Mouse (Mus musculus): ENCODE data around the gene Nr1h3. TPM values are rescaled to one million over a fixed set of nuclear protein-coding genes. Genes with fewer than 3 reads are reported as not detected.

The Nr1h3 gene
- total and polyA plus RNA-seq, 3 experiments = 22.1 to 56.8 (median 44.2) TPM

DNA sequence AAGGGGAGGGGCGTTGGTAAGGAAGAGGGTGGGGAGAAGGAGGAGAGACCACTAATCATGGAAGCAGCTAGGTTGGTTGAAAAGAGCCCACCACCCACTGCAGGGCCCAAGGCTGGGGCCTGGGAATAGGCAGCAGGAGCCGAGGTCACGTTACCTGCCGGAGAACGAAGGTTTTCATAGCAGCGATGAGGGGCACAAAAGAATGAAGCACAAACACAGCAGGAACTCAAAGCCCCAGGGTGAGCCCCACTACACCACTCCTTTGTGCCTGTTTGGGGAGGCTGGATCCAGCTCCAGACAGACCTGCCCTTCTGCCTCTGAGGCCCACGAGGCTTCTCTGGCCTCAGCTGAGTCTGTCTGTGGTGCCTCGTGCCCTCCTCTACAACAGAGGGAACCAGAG is 62.9 kb downstream of the Nr1h3 start:
- no peak for DNase-seq

DNA sequence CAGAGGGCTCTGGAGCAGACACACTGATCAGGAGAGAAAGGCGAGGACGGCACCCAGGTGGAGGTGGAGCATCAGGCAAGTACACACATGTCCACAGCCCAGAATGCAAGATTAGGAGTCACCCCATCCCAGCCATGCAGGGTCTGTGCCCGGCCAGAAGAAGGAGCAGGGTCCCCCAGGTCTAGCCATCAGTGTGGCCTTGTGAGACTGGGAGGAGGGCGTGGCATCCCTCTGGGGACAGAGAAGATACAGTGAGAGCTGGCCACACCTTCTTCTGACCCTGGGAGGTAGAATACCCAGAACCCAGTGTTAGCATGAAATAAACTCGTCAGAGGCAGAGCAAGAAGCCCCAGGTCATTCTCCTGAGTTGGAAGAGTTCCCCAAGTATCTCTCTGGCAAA is 63.3 kb downstream of the Nr1h3 start:
- DNase-seq = no peak

DNA sequence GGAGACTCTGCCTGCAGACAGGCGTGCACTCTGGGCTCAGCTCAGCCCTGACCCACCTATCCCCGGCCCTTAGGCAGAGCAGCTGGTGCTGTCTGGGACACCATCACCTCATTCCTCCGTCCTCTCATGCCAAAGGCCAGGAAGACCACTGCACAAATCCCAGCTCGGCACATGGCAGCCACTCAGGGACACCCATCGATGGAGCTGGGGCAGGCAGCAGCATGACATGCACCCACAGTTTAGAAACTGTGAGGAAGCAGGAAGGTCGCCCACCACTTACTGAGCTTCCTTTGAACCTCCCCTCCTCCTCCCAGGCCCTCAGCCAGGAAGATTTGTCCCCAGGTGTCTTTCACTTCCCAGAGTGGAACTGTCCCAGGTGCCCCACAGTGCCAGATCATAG is 65.2 kb downstream of the Nr1h3 start:
- no peak for DNase-seq

DNA sequence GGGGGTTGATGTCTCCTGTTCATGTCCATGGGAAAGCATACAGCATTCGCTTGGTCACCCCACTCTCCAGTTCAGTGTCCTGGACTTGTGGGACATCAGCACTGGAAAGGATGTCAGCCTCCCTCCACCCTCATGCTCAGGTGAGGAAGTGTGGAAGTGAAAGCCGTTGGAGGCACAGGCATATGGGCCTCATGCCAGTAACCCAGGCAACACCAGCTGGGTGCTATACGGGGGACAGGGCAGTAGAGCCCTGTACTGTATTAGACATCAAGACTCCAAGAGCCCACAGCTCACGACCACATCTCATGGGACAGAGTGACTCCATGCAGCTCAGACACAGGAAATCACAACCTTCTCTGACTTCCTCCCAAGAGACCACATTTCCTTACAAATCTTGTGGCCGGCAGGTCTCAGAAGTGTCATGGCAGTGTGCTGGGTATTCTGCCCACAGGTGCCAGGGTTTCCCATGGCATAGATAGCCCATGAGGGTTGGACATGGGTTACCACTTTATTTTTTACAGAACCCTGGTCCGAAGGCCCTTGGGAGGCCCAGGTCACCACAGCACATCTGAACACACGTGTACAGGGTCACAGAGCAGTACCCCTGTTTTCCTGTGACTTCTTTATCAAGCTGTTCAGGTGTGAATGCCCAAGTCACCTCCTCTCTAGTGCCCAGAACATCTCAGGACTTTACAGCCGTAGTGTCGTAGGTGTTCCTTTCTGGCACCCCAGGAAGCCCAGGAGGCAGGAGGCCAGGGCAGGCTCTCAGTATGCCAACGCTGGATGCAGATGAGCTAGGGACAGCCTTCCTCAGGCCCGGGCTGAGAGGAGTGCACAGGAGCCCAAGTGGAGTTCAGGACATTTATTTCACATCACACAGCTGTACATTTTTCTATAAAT is 65.9 kb downstream of the Nr1h3 start:
- no peak for DNase-seq

Other genes starting within 250 kb of the Nr1h3 start
- gene Rapsn, start 167.2 kb downstream of the Nr1h3 start, total RNA-seq (2021) = 1 to 10 TPM in 1 of 2 experiments, under 1 TPM in 1; 0.72 to 3.1 TPM
- 3.8 and 5.0 TPM in 2 replicates for gene Rapsn, start 167.2 kb downstream of the Nr1h3 start, polyA plus RNA-seq (2012; rRNA removed)
- gene Psmc3, start 148.8 kb downstream of the Nr1h3 start, total RNA-seq (2021) = 100 to 1,000 TPM; 235 to 255 TPM
- gene Psmc3, start 148.8 kb downstream of the Nr1h3 start, polyA plus RNA-seq (2012; rRNA removed) = 28.1 and 31.9 TPM in 2 replicates
- gene Slc39a13, start 132.4 kb downstream of the Nr1h3 start, total RNA-seq (2021) = 10 to 100 TPM; 27.7 to 36.7 TPM
- 60.4 and 66.7 TPM in 2 replicates for gene Slc39a13, start 132.4 kb downstream of the Nr1h3 start, polyA plus RNA-seq (2012; rRNA removed)
- gene Spi1, start 120.4 kb downstream of the Nr1h3 start, total RNA-seq (2021) = 1 to 10 TPM; 5.0 to 7.1 TPM
- gene Spi1, start 120.4 kb downstream of the Nr1h3 start, polyA plus RNA-seq (2012; rRNA removed) = 17.6 and 21.9 TPM in 2 replicates
- under 1 TPM; 0.07 to 0.09 TPM for gene Mybpc3, start 84.7 kb downstream of the Nr1h3 start, total RNA-seq (2021)
- gene Mybpc3, start 84.7 kb downstream of the Nr1h3 start, polyA plus RNA-seq (2012; rRNA removed) = not detected in 2 replicates
- gene Madd, start 19.0 kb downstream of the Nr1h3 start, total RNA-seq (2021) = 10 to 100 TPM; 18.5 to 20.0 TPM
- 8.9 and 9.0 TPM in 2 replicates for gene Madd, start 19.0 kb downstream of the Nr1h3 start, polyA plus RNA-seq (2012; rRNA removed)
- 10 to 100 TPM; 49.5 to 50.4 TPM for gene Acp2, start 51 bp upstream of the Nr1h3 start, total RNA-seq (2021)
- gene Acp2, start 51 bp upstream of the Nr1h3 start, polyA plus RNA-seq (2012; rRNA removed) = 28.7 and 46.6 TPM in 2 replicates
- gene Ddb2, start 34.1 kb upstream of the Nr1h3 start, total RNA-seq (2021) = 1 to 10 TPM; 8.1 to 8.3 TPM
- 12.4 and 12.5 TPM in 2 replicates for gene Ddb2, start 34.1 kb upstream of the Nr1h3 start, polyA plus RNA-seq (2012; rRNA removed)
- 100 to 1,000 TPM in 1 of 2 experiments, 10 to 100 TPM in 1; 82.8 to 101 TPM for gene Pacsin3, start 53.1 kb upstream of the Nr1h3 start, total RNA-seq (2021)
- gene Pacsin3, start 53.1 kb upstream of the Nr1h3 start, polyA plus RNA-seq (2012; rRNA removed) = 56.5 and 69.2 TPM in 2 replicates
- gene Arfgap2, start 62.1 kb upstream of the Nr1h3 start, total RNA-seq (2021) = 10 to 100 TPM; 89.3 to 92.3 TPM
- gene Arfgap2, start 62.1 kb upstream of the Nr1h3 start, polyA plus RNA-seq (2012; rRNA removed) = 34.1 and 53.6 TPM in 2 replicates
- 10 to 100 TPM; 14.7 to 19.2 TPM for gene 1110051M20Rik, start 241.9 kb upstream of the Nr1h3 start, total RNA-seq (2021)
- 14.9 and 16.0 TPM in 2 replicates for gene 1110051M20Rik, start 241.9 kb upstream of the Nr1h3 start, polyA plus RNA-seq (2012; rRNA removed)

Measured in adrenal gland, adult 2 months (tissue).